Mouse (Mus musculus): ENCODE data around the gene Brd7. TPM values are rescaled to one million over a fixed set of nuclear protein-coding genes. Genes with fewer than 3 reads are reported as not detected.
A peak's percentile ranks its signal among the peaks of the same experiment; 100 is the strongest.

The Brd7 gene
- polyA plus RNA-seq, 2 experiments, result 27.5 to 35.5 TPM

DNA sequence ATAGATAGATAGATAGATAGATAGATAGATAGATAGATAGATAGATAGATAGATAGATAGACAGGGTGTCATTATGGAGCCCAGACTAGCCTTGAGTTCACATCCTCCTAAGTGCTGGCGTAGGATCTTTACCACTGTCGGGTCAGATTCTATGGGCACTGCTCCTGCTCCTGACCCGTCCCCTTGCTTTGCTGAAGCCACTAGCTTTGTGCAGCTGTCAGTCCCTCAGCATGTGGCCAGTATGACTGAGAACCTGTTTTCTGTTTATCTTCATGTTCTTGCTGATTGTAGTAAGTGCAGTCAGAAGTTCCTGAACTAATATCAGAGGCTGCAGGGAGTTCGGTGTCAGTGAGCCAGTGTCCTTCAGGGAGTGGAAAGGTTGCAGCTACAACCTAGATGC lies 54.3 kb downstream of the Brd7 start:
- Histone ChIP-seq H3K9ac (replicated peaks) (no peak overlapping the region), H3K4me1 (replicated peaks; ENCODE audit: control insufficient read depth in 2 of 2, insufficient read depth in 2 of 2, low read length in 1 of 2) (peaks cover 9 to 15% of the 10 kb centered on the region in 2 experiments)
- TF ChIP-seq CTCF (IDR thresholded peaks at IDR 0.05; ENCODE audit: low read depth) (no peak), EP300 (IDR thresholded peaks at IDR 0.05; ENCODE audit: low read depth) (no peak)

DNA sequence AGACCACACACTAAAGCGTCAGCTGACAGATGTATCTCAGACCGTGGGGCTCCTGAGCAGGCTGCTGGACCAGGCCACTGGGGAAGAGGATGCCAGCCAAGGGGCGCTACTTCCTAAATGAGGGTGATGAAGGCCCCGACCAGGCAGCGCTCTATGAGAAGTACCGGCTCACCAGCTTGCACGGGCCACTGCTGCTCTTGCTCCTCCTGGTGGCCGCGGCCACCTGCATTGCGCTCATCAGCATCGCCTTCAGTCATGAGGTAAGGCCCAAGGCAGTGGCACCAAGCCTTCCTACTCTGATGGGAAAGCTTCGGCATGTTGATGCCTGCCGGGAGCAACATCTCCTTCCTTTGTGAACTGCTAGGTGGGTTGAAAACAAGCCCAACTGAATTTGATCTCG lies 55.5 kb downstream of the Brd7 start:
- Histone ChIP-seq H3K9me3 (ENCODE audit: control insufficient read depth, low read length) (no peaks in the 10 kb centered on the region), H3K27ac (no peak overlapping the region), H3K27me3 (ENCODE audit: control insufficient read depth, insufficient read depth, low read length) (no peaks in the 10 kb centered on the region), H3K9ac (replicated peaks) (no peak overlapping the region), H3K4me3 (ENCODE audit: insufficient read depth in 1 of 2, low read depth in 2 of 2, low read length in 2 of 2) (no peak overlapping the region), H3K36me3 (replicated peaks; ENCODE audit: control insufficient read depth, insufficient read depth, low read depth) (peaks cover 45% of the 10 kb centered on the region), H3K4me1 (replicated peaks; ENCODE audit: control insufficient read depth in 2 of 2, insufficient read depth in 2 of 2, low read length in 1 of 2) (peaks cover 14 to 20% of the 10 kb centered on the region in 2 experiments), H3K4me2 (ENCODE audit: low read depth) (no peak overlapping the region)
- TF ChIP-seq EP300 (IDR thresholded peaks at IDR 0.05; ENCODE audit: low read depth) (no peak), CTCF (IDR thresholded peaks at IDR 0.05; ENCODE audit: low read depth) (peak; percentile 86)
- WGBS (ENCODE audit: insufficient replicate concordance), result 66% methylated on average over 14 of the region's 14 CpGs
- no peak for DNase-seq (ENCODE audit: low read depth in 3 of 3, low spot score in 3 of 3)
- ATAC-seq (ENCODE audit: insufficient read depth), result no peak

More for the DNA sequence above, 54.3 kb downstream of the Brd7 start:
- peaks cover 51% of the 10 kb centered on the region for H3K36me3 ChIP-seq (replicated peaks; ENCODE audit: control insufficient read depth, insufficient read depth, low read depth)
- no peaks in the 10 kb centered on the region for H3K9me3 ChIP-seq (ENCODE audit: control insufficient read depth, low read length)
- no peak overlapping the region for H3K4me3 ChIP-seq (ENCODE audit: insufficient read depth in 1 of 2, low read depth in 2 of 2, low read length in 2 of 2)
- no peaks in the 10 kb centered on the region for H3K27me3 ChIP-seq (ENCODE audit: control insufficient read depth, insufficient read depth, low read length)
- H3K4me2 ChIP-seq (ENCODE audit: low read depth), result no peak overlapping the region
- 83% methylated on average over 4 of the region's 4 CpGs for WGBS (ENCODE audit: insufficient replicate concordance)
- no peak overlapping the region for H3K27ac ChIP-seq
- no peak for ATAC-seq (ENCODE audit: insufficient read depth)
- DNase-seq (ENCODE audit: low read depth in 3 of 3, low spot score in 3 of 3), result no peak

DNA sequence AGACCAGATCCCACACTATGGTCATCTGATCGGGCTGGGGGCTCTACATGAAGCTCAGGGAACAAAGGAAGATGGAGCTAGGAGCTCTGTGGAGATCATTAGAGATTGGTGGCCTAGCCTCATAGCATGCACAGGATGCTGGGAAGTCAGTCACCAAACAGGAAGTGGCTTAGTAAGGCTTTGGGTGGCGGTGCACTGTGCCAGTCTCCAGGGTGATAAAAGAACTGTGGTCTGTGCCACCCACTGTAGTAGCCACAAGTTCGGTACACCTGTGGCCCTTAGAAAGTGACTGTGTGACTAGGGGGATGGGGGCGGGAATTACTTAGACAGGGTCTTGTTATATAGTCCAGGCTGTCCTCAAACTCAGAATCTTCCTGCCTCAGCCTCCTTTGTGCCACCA lies 56.2 kb downstream of the Brd7 start:
- Histone ChIP-seq H3K4me2 (ENCODE audit: low read depth) (no peak overlapping the region), H3K27ac (no peak overlapping the region), H3K36me3 (replicated peaks; ENCODE audit: control insufficient read depth, insufficient read depth, low read depth) (peaks cover 38% of the 10 kb centered on the region), H3K9me3 (ENCODE audit: control insufficient read depth, low read length) (no peaks in the 10 kb centered on the region), H3K4me3 (ENCODE audit: insufficient read depth in 1 of 2, low read depth in 2 of 2, low read length in 2 of 2) (no peak overlapping the region), H3K4me1 (replicated peaks; ENCODE audit: control insufficient read depth in 2 of 2, insufficient read depth in 2 of 2, low read length in 1 of 2) (peaks cover 18 to 21% of the 10 kb centered on the region in 2 experiments), H3K27me3 (ENCODE audit: control insufficient read depth, insufficient read depth, low read length) (no peaks in the 10 kb centered on the region), H3K9ac (replicated peaks) (no peak overlapping the region)
- ATAC-seq (ENCODE audit: insufficient read depth) (no peak), DNase-seq (ENCODE audit: low read depth in 3 of 3, low spot score in 3 of 3) (no peak)
- TF ChIP-seq CTCF (IDR thresholded peaks at IDR 0.05; ENCODE audit: low read depth) (no peak), EP300 (IDR thresholded peaks at IDR 0.05; ENCODE audit: low read depth) (no peak)
- 66% methylated on average over 4 of the region's 4 CpGs for WGBS (ENCODE audit: insufficient replicate concordance)

DNA sequence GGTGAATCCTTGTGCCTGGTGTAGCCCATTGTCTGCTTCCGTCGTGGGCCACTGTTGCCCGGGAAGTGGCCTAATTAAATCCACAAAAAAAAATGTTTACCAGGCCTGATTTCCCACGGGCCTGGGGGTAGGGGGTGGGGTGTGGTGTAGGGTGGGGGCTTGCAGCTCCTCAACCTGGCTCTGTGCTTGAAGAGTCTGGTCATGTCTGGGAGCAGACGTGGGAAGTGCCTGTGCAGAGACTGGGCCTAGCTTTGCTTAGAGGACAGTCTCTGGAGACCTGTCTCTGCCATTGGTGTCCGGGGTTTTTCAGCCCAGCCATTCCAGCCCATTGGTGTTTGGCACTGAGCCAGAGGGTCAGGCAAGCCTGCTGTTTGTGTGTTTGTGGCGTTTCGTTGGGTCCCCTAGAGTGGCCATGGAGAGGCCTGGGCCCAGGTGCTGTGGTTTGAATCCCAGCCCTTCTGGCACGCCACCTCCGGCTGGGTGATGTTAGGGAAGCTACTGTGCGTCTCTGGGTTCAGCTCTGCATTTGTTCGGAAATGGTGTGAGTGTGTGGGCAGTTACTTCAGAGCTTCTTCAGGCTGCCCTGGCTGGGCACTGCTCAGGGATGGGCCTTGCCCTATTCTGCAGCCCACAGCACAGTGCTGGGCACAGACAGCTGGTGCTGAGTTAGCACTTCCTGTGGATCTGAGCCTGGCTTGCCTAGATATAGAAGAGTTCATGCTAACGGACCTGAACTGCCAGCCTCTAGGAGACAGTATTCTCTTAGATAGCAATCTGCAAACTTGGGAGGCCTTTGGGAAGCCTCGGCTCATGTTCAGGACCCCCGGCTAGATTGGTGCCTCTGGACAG lies 60.2 kb downstream of the Brd7 start:
- Histone ChIP-seq H3K36me3 (replicated peaks; ENCODE audit: control insufficient read depth, insufficient read depth, low read depth) (peaks cover 11% of the 10 kb centered on the region), H3K9me3 (ENCODE audit: control insufficient read depth, low read length) (no peaks in the 10 kb centered on the region), H3K9ac (replicated peaks) (peak overlapping the region; percentile 95), H3K4me3 (ENCODE audit: insufficient read depth in 1 of 2, low read depth in 2 of 2, low read length in 2 of 2) (peak overlapping the region; percentile 78 to 92), H3K27ac (peak overlapping the region; percentile 95), H3K27me3 (ENCODE audit: control insufficient read depth, insufficient read depth, low read length) (no peaks in the 10 kb centered on the region), H3K4me2 (ENCODE audit: low read depth) (peak overlapping the region; percentile 97), H3K4me1 (replicated peaks; ENCODE audit: control insufficient read depth in 2 of 2, insufficient read depth in 2 of 2, low read length in 1 of 2) (peaks cover 54 to 58% of the 10 kb centered on the region in 2 experiments)
- TF ChIP-seq EP300 (IDR thresholded peaks at IDR 0.05; ENCODE audit: low read depth), result no peak
- TF ChIP-seq CTCF (IDR thresholded peaks at IDR 0.05; ENCODE audit: low read depth), result 0 out of 2 replicates have a peak, but pooled peaks have one; percentile 1
- WGBS (ENCODE audit: insufficient replicate concordance), result 40% methylated on average over 15 of the region's 15 CpGs
- ATAC-seq (ENCODE audit: insufficient read depth), result peak; percentile 42
- DNase-seq (ENCODE audit: low read depth in 3 of 3, low spot score in 3 of 3), result no peak

DNA sequence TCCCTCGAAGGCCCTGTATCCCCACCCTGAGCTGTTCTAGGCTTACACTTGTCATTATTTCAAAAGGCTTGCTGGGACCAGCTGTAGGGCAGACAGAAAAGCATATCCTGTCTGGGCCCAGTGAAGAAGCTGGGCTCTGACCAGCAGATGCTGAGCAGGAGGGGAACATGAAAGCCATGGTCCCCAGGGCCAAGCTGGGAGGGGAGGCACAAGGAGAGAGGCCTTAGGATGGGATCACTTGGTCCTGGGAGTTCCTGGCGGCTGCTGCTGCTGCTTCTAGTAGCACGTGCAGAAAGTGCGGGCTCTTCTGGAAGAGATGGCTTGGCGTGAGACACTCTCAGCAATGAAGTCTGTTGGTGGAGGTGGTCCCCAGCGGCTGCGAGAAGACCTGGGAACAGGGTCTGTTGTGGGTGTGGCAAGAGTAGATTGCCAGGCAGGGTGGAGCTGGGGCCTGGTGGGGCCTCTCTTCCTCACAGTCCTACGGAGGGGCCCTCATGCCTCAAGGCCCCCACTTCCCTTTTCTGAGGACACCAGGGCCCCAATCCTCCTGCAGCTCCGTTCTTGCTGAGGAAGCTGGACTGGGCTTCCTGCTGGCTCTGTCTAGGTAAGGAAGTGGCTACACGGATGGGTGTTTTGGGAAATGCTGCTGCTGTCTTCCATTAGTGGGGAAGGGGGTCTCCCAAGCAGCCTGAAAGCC lies 61.9 kb downstream of the Brd7 start:
- Histone ChIP-seq H3K4me2 (ENCODE audit: low read depth) (peak overlapping the region; percentile 97), H3K4me1 (replicated peaks; ENCODE audit: control insufficient read depth in 2 of 2, insufficient read depth in 2 of 2, low read length in 1 of 2) (peaks cover 55 to 62% of the 10 kb centered on the region in 2 experiments)

More for the DNA sequence above, 61.9 kb downstream of the Brd7 start:
- TF ChIP-seq EP300 (IDR thresholded peaks at IDR 0.05; ENCODE audit: low read depth), result peak; percentile 48; the same call in 1 of the 2 replicates
- TF ChIP-seq CTCF (IDR thresholded peaks at IDR 0.05; ENCODE audit: low read depth), result no peak
- Histone ChIP-seq H3K9ac (replicated peaks) (peak overlapping the region; percentile 95), H3K4me3 (ENCODE audit: insufficient read depth in 1 of 2, low read depth in 2 of 2, low read length in 2 of 2) (peak overlapping the region; percentile 78 to 92), H3K9me3 (ENCODE audit: control insufficient read depth, low read length) (no peaks in the 10 kb centered on the region), H3K27me3 (ENCODE audit: control insufficient read depth, insufficient read depth, low read length) (no peaks in the 10 kb centered on the region), H3K36me3 (replicated peaks; ENCODE audit: control insufficient read depth, insufficient read depth, low read depth) (no peaks in the 10 kb centered on the region), H3K27ac (peak overlapping the region; percentile 95)
- ATAC-seq (ENCODE audit: insufficient read depth) (peak; percentile 82), DNase-seq (ENCODE audit: low read depth in 3 of 3, low spot score in 3 of 3) (peak in 2 of 3 experiments; percentile 54 to 64)
- whole genome bisulfite sequencing (ENCODE audit: insufficient replicate concordance), result 10% methylated on average over 10 of the region's 10 CpGs

Data from liver, embryonic 14.5 days (tissue).